In the genomic region with DNA sequence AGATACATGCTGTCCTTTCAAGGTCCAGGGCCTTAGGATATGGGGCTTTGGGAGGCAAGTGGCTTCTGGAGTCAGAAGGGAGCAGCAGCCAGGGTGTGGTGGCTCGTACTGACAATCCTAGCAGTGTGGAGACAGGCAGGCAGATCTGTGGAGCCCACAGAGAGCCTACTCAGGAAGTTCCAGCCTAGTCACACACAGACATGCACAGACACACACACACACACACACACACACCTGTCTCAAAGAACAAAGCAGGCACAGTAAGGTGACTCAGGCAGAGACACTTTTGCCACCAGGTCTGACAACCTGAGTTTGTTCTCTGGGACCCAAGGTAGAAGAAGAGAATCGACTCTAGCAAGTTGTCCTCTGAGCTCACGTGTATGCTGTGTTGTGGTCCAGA, we compare ENCODE assay signal across 36 mouse cellular contexts. TPM values are rescaled to one million over a fixed set of nuclear protein-coding genes. Genes with fewer than 3 reads are reported as not detected.
DNase-seq lines count a peak whose midpoint lies in the region; ATAC-seq and TF ChIP-seq lines count a peak whose summit lies in the region.
"Had no signal": no experiment of that assay in that cellular context is flagged by ENCODE, and none has a peak within 500 bp of the region (broad histone marks: within the 10 kb centered on the region; RNA-seq: fewer than 3 reads in every experiment).

No protein-coding gene starts in this region.

- 75% methylated on average over 3 of the region's 3 CpGs for WGBS in forebrain, postnatal 0 days

- peak; percentile 47 for ATAC-seq in activated CD4-positive, CD25-positive, alpha-beta regulatory T cell, adult 4 months
- no peak for ATAC-seq in forebrain, postnatal 0 days
- ATAC-seq: forebrain, embryonic 13.5 days; forebrain, embryonic 16.5 days; hindbrain, embryonic 16.5 days; intestine, postnatal 0 days; Patski had no signal

- TF ChIP-seq CTCF in forebrain, postnatal 0 days (IDR thresholded peaks at IDR 0.05; ENCODE audit: low read depth), result no peak

- no peaks in the 10 kb centered on the region for H3K36me3 ChIP-seq in forebrain, postnatal 0 days (ENCODE audit: insufficient read depth)
- H3K36me3 ChIP-seq: forebrain, embryonic 10.5 days; G1E; heart, embryonic 12.5 days; heart, embryonic 15.5 days; hindbrain, embryonic 10.5 days had no signal

- H3K4me1 ChIP-seq in forebrain, postnatal 0 days (ENCODE audit: insufficient read depth), result no peaks in the 10 kb centered on the region
- H3K4me1 ChIP-seq: forebrain, embryonic 10.5 days; forebrain, embryonic 13.5 days; heart, embryonic 12.5 days; heart, embryonic 15.5 days; hindbrain, embryonic 10.5 days; hindbrain, embryonic 13.5 days had no signal

- H3K27me3 ChIP-seq in forebrain, postnatal 0 days (ENCODE audit: insufficient read depth, low read length), result no peaks in the 10 kb centered on the region
- H3K27me3 ChIP-seq: CH12.LX; forebrain, embryonic 13.5 days; heart, embryonic 12.5 days; heart, embryonic 15.5 days; hindbrain, embryonic 13.5 days; Patski had no signal

- H3K9ac ChIP-seq in forebrain, postnatal 0 days, result no peak overlapping the region
- H3K9ac ChIP-seq: forebrain, embryonic 13.5 days; heart, embryonic 12.5 days; heart, embryonic 15.5 days; hindbrain, embryonic 13.5 days had no signal

- no peak overlapping the region for H3K4me2 ChIP-seq in forebrain, postnatal 0 days (ENCODE audit: low read depth)
- H3K4me2 ChIP-seq: forebrain, embryonic 13.5 days; heart, embryonic 12.5 days; heart, embryonic 15.5 days; hindbrain, embryonic 13.5 days had no signal

- no peak overlapping the region for H3K4me3 ChIP-seq in forebrain, postnatal 0 days (ENCODE audit: low read depth, low read length)
- H3K4me3 ChIP-seq: forebrain, embryonic 10.5 days; forebrain, embryonic 13.5 days; heart, embryonic 12.5 days; heart, embryonic 15.5 days; hindbrain, embryonic 10.5 days; hindbrain, embryonic 13.5 days had no signal

- H3K9me3 ChIP-seq in forebrain, postnatal 0 days (ENCODE audit: low read length), result no peaks in the 10 kb centered on the region
- H3K9me3 ChIP-seq: forebrain, embryonic 10.5 days; forebrain, embryonic 13.5 days; G1E; heart, embryonic 12.5 days; heart, embryonic 15.5 days; hindbrain, embryonic 10.5 days; hindbrain, embryonic 13.5 days had no signal

- no peak overlapping the region for H3K27ac ChIP-seq in forebrain, postnatal 0 days (ENCODE audit: low read depth, low read length)
- H3K27ac ChIP-seq: forebrain, embryonic 10.5 days; forebrain, embryonic 13.5 days; heart, embryonic 15.5 days; hindbrain, embryonic 10.5 days; hindbrain, embryonic 13.5 days had no signal

- DNase-seq in thymus, postnatal 0 days (ENCODE audit: low spot score), result peak; percentile 30
- no peak for DNase-seq in thymus, adult 18-20 months
- DNase-seq in CD4-positive, CD25-positive, alpha-beta regulatory T cell, adult 2 months (ENCODE audit: low read depth, low spot score), result peak; percentile 58
- peak; percentile 48 for DNase-seq in naive thymus-derived CD4-positive, alpha-beta T cell, adult 2 months (ENCODE audit: low read depth)
- DNase-seq in embryo, embryonic 10 days (ENCODE audit: low spot score), result no peak
- no peak for DNase-seq in forebrain, postnatal 0 days
- DNase-seq: adrenal gland, adult 8-10 months; adrenal gland, postnatal 36 days; B cell, adult 2 months; cerebellum, adult 11 months; cerebellum, adult 2 months; cerebellum, adult 9-11 months; cerebellum, postnatal 25 days; embryo, embryonic 11 days; gastrocnemius, postnatal 25 days; heart, adult 18-20 months; heart, postnatal 10 days; heart, postnatal 36 days had no signal

RNA-seq across cellular contexts. Expression of gene Ccr4, which starts 23.8 kb away (rescaled TPM):
- polyA plus RNA-seq in thymus, postnatal 0 days (2015; fragmentation: Nextera tagmentation; extraction: Ambion mirVana), result 20.7 and 21.9 TPM in 2 replicates
- polyA plus RNA-seq in activated CD4-positive, CD25-positive, alpha-beta regulatory T cell, adult 4 months (2017; shearing (Covaris generic)), result 10 to 100 TPM; 33.0 to 42.8 TPM
- not detected in 2 replicates for total RNA-seq in forebrain, postnatal 0 days (2014; rRNA removed)
- not detected in 2 replicates for polyA plus RNA-seq in forebrain, postnatal 0 days (2015; fragmentation: Nextera tagmentation; extraction: Ambion mirVana)
- total RNA-seq: adrenal gland, adult 8-10 months; adrenal gland, postnatal 36 days; common myeloid progenitor, adult 5-6 weeks; G1E; gastrocnemius, adult 8-10 months; gastrocnemius, postnatal 25 days; heart, adult 18-20 months; heart, postnatal 36 days had no signal
- polyA plus RNA-seq: cerebellum, adult 2 months; embryonic facial prominence, embryonic 11.5 days; forebrain, embryonic 10.5 days; forebrain, embryonic 13.5 days; forebrain, embryonic 16.5 days; G1E; heart, embryonic 12.5 days; heart, embryonic 15.5 days; hindbrain, embryonic 10.5 days; hindbrain, embryonic 13.5 days; hindbrain, embryonic 16.5 days; Patski had no signal

RNA-seq across cellular contexts. Expression of gene C130032M10Rik, which starts 34.6 kb away (rescaled TPM):
- polyA plus RNA-seq in thymus, postnatal 0 days (2015; fragmentation: Nextera tagmentation; extraction: Ambion mirVana), result not detected in 2 replicates
- not detected for polyA plus RNA-seq in activated CD4-positive, CD25-positive, alpha-beta regulatory T cell, adult 4 months (2017; shearing (Covaris generic))
- not detected in 2 replicates for total RNA-seq in forebrain, postnatal 0 days (2014; rRNA removed)
- not detected in 2 replicates for polyA plus RNA-seq in forebrain, postnatal 0 days (2015; fragmentation: Nextera tagmentation; extraction: Ambion mirVana)
- total RNA-seq: adrenal gland, postnatal 36 days; CH12.LX; common myeloid progenitor, adult 5-6 weeks; G1E; gastrocnemius, adult 8-10 months; gastrocnemius, postnatal 25 days; heart, adult 18-20 months; heart, postnatal 10 days; heart, postnatal 36 days had no signal
- polyA plus RNA-seq: cerebellum, adult 2 months; embryonic facial prominence, embryonic 11.5 days; forebrain, embryonic 13.5 days; forebrain, embryonic 16.5 days; G1E; gonadal fat pad, adult 2 months; hindbrain, embryonic 16.5 days; intestine, embryonic 14.5 days; intestine, postnatal 0 days; Patski had no signal

Comparison
In these comparisons a context has a peak if more than half of its experiments do, and no peak if none do; other contexts are left out.
1. DNase-seq: peak in thymus, postnatal 0 days (single experiment), CD4-positive, CD25-positive, alpha-beta regulatory T cell, adult 2 months (single experiment) and naive thymus-derived CD4-positive, alpha-beta T cell, adult 2 months (single experiment); none in thymus, adult 18-20 months (0 of 2), embryo, embryonic 10 days (single experiment) and forebrain, postnatal 0 days (single experiment).
2. RNA of gene Ccr4, which starts 23.8 kb away (polyA plus RNA-seq): 33.0 to 42.8 TPM in activated CD4-positive, CD25-positive, alpha-beta regulatory T cell, adult 4 months and 20.7 to 21.9 TPM in thymus, postnatal 0 days; not detected in forebrain, postnatal 0 days; every median in the first group is over 10 times any median in the second.